Mouse (Mus musculus) CH12.LX (cell line): Measurements from ENCODE around the gene Map2k4. TPM values are rescaled to one million over a fixed set of nuclear protein-coding genes. Genes with fewer than 3 reads are reported as not detected.

ENCODE experiments used
- DNase-seq: peaks from one replicate; pipeline ENCODE4 v3.0.0-alpha.2; 2013; ENCODE audit errors: extremely low read depth
- H3K27ac ChIP-seq: 2 replicates; pipeline ENCODE4 v1.5.1; 2012; ENCODE audit warnings: low read depth, mild to moderate bottlenecking, control low read depth, moderate library complexity; ENCODE audit not compliant: insufficient read depth
- H3K27me3 ChIP-seq: replicated peaks from 2 replicates; pipeline ENCODE3; 2012; ENCODE audit warnings: inconsistent platforms
- H3K36me3 ChIP-seq, 2 experiments: replicated peaks in 1 of 2; 2 replicates each; pipeline versions ENCODE3 to v1.6.1; 2012; ENCODE audit warnings: inconsistent platforms in 1 of 2, low read length in 1 of 2, mild to moderate bottlenecking in 1 of 2, mixed read lengths in 1 of 2, moderate library complexity in 1 of 2; ENCODE audit not compliant: control insufficient read depth in 1 of 2, insufficient read depth in 1 of 2
- H3K4me1 ChIP-seq, 2 experiments: 2 replicates each; pipeline ENCODE4 v1.6.1; 2012; ENCODE audit warnings: inconsistent platforms in 1 of 2, moderate library complexity in 1 of 2; ENCODE audit not compliant: insufficient read depth in 2 of 2, control insufficient read depth in 1 of 2
- H3K4me2 ChIP-seq: 2 replicates; pipeline ENCODE4 v1.6.1; 2012; ENCODE audit warnings: low read depth, mild to moderate bottlenecking, control low read depth; ENCODE audit not compliant: poor library complexity, insufficient read depth, severe bottlenecking
- H3K4me3 ChIP-seq, 3 experiments: fragments of 150-350 bp in 1 of 3; sonication (generic) in 1 of 3; replicated peaks in 1 of 3; 2 replicates each; pipeline versions ENCODE3 to v1.5.1; 2011 to 2012; ENCODE audit warnings: low read depth in 2 of 3, low read length in 2 of 3, mild to moderate bottlenecking in 2 of 3, moderate library complexity in 2 of 3, control low read depth in 1 of 3, improper control_type of control experiment in 1 of 3, inconsistent platforms in 1 of 3, mixed read lengths in 1 of 3; ENCODE audit not compliant: poor library complexity in 1 of 3
- H3K79me2 ChIP-seq: replicated peaks from 2 replicates; pipeline ENCODE4 v1.6.1; 2012; ENCODE audit warnings: mild to moderate bottlenecking, moderate library complexity; ENCODE audit not compliant: control insufficient read depth, poor library complexity, insufficient read depth, severe bottlenecking; ENCODE audit errors: extremely low read depth
- H3K9ac ChIP-seq: 2 replicates; pipeline ENCODE4 v1.6.1; 2012; ENCODE audit warnings: low read depth, mild to moderate bottlenecking, control low read depth, moderate library complexity; ENCODE audit not compliant: insufficient read depth
- H3K9me3 ChIP-seq: replicated peaks from 2 replicates; pipeline ENCODE3; 2012; ENCODE audit warnings: low read length, inconsistent platforms, mixed read lengths
- EP300 ChIP-seq: IDR thresholded peaks from 2 replicates; pipeline ENCODE4 v1.6.1; 2011; ENCODE audit warnings: low read length, improper control_type of control experiment
- ETS1 ChIP-seq: conservative IDR thresholded peaks from 2 replicates; pipeline ENCODE4 v1.6.1; 2012; ENCODE audit warnings: low read depth, mild to moderate bottlenecking, inconsistent platforms, low read length, improper control_type of control experiment, moderate library complexity
- IRF4 ChIP-seq: IDR thresholded peaks from 2 replicates; pipeline ENCODE4 v1.6.1; 2014; ENCODE audit warnings: low read depth, mild to moderate bottlenecking, inconsistent platforms, low read length, improper control_type of control experiment
- MAX ChIP-seq: IDR thresholded peaks from 2 replicates; pipeline ENCODE4 v1.6.1; 2011; ENCODE audit warnings: low read length, improper control_type of control experiment
- MYC ChIP-seq: IDR thresholded peaks from 2 replicates; pipeline ENCODE4 v1.6.1; 2011; ENCODE audit warnings: low read depth, mild to moderate bottlenecking, improper control_type of control experiment, low read length
- NELFE ChIP-seq: IDR thresholded peaks from 2 replicates; pipeline ENCODE4 v1.6.1; 2011; ENCODE audit warnings: low read depth, low read length, improper control_type of control experiment
- POLR2A ChIP-seq: IDR thresholded peaks from 2 replicates; pipeline ENCODE4 v1.6.1; 2011; ENCODE audit warnings: low read depth, mild to moderate bottlenecking, improper control_type of control experiment, low read length
- POLR2AphosphoS2 ChIP-seq: IDR thresholded peaks from 2 replicates; pipeline ENCODE4 v1.6.1; 2011; ENCODE audit warnings: low read depth, low read length, improper control_type of control experiment
- TBP ChIP-seq: conservative IDR thresholded peaks from 2 replicates; pipeline ENCODE4 v1.6.1; 2011; ENCODE audit warnings: low read depth, low read length, improper control_type of control experiment
- TCF12 ChIP-seq: IDR thresholded peaks from 2 replicates; pipeline ENCODE4 v1.6.1; 2014; ENCODE audit warnings: low read depth, mild to moderate bottlenecking, inconsistent platforms, low read length, improper control_type of control experiment
- UBTF ChIP-seq: IDR thresholded peaks from 2 replicates; pipeline ENCODE4 v1.6.1; 2012; ENCODE audit warnings: low read depth, mild to moderate bottlenecking, inconsistent platforms, low read length, improper control_type of control experiment, moderate library complexity
- USF1 ChIP-seq: IDR thresholded peaks from 2 replicates; pipeline ENCODE4 v1.6.1; 2014; ENCODE audit warnings: low read depth, mild to moderate bottlenecking, inconsistent platforms, low read length, improper control_type of control experiment
- USF2 ChIP-seq: conservative IDR thresholded peaks from 2 replicates; pipeline ENCODE4 v1.6.1; 2011; ENCODE audit warnings: low read depth, low read length, improper control_type of control experiment
- ZC3H11A ChIP-seq: IDR thresholded peaks from 2 replicates; pipeline ENCODE4 v1.6.1; 2012; ENCODE audit warnings: low read depth, mild to moderate bottlenecking, inconsistent platforms, low read length, improper control_type of control experiment
- ZMIZ1 ChIP-seq: IDR thresholded peaks from 2 replicates; pipeline ENCODE4 v1.6.1; 2012; ENCODE audit warnings: low read depth, mild to moderate bottlenecking, inconsistent platforms, low read length, improper control_type of control experiment
- dilution Hi-C: fragments of 300-500 bp; cut with MboI; formaldehyde crosslinking; loops from 2 replicates; pipeline ENCODE4 v1.14.3; 2020; ENCODE audit warnings: low sequenced_read_pairs; ENCODE audit not compliant: extremely low pct_unique_long_range_greater_than_20kb, extremely low pct_ligation_motif_present
- in situ Hi-C: fragments of 300-500 bp; cut with MboI; formaldehyde crosslinking; loops from 3 replicates; pipeline ENCODE4 v1.14.3; 2019; ENCODE audit warnings: low sequenced_read_pairs, low pct_ligation_motif_present, low pct_unique_long_range_greater_than_20kb, mixed read lengths
- polyA plus RNA-seq: library from polyadenylated mRNA; unstranded; fragments of >175 nt; gene quantifications from 2 replicates; pipeline ENCODE4 v1.2.1, GENCODE M21; 2012; ENCODE audit warnings: low read depth; ENCODE audit not compliant: insufficient read length
- total RNA-seq, 2 experiments: library from RNA; depleted of rRNA; stranded (reverse); fragments of 300-350 nt in 1 of 2; fragments of >200 nt in 1 of 2; gene quantifications; 2 replicates each; pipeline ENCODE4 v1.2.3; 2012 to 2014

The Map2k4 gene
- total and polyA plus RNA-seq, 3 experiments = 27.2 to 50.0 (median 43.3) TPM

DNA sequence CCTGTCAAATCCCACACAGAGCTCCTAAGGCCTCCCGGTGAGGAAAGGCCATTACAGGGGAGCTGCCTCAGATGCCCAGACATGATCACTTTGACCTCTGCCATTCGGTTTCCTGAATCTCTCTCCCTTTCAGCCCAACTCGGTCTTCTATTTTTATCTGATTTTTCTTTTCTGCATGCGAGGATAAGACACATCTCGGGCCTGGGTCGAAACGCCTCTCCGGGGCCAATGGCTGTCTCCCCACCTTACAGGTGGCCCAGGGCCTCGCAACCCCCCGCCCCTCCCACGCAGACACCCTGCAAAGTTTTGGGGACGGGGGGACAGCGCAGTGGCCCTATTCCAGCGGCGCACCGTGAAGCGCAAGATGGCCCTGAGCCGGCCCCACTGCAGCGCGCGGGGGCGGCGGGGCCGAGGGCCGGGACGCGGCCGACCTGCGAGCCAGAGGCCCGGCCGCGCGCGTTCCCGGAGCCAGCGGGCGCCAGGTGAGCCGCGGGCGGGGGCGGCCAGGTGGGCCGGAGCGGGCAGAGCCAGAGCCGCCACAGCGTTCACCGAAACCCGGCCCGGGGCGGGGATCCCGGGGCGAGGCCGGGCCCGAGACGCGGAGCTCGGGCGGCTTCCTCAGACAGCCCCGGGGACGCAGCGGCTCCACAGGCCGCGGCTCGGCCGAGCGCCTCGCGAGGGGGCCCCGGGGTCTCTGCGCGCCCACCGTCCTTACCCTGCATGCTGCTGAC, 511 bp downstream of the Map2k4 start:
- Histone ChIP-seq H3K4me3 (peak overlapping the region; percentile 74 to 95 (median 85)), H3K9me3 (no peaks in the 10 kb centered on the region), H3K9ac (peak overlapping the region; percentile 91), H3K27me3 (no peaks in the 10 kb centered on the region), H3K79me2 (peaks cover 31% of the 10 kb centered on the region), H3K4me2 (peak overlapping the region; percentile 62), H3K36me3 (peaks cover 4 to 11% of the 10 kb centered on the region in 2 experiments), H3K4me1 (peaks cover 0 to 32% of the 10 kb centered on the region in 2 experiments; a peak in 2 of 4 replicates), H3K27ac (no peak overlapping the region)
- dilution Hi-C loops = no loop called here
- TF ChIP-seq IRF4 = 0 out of 2 replicates have a peak, but pooled peaks have one; percentile 1
- peak; percentile 100 for TF ChIP-seq UBTF
- TF ChIP-seq USF1 = no peak
- DNase-seq = no peak
- in situ Hi-C loops = no loop called here

DNA sequence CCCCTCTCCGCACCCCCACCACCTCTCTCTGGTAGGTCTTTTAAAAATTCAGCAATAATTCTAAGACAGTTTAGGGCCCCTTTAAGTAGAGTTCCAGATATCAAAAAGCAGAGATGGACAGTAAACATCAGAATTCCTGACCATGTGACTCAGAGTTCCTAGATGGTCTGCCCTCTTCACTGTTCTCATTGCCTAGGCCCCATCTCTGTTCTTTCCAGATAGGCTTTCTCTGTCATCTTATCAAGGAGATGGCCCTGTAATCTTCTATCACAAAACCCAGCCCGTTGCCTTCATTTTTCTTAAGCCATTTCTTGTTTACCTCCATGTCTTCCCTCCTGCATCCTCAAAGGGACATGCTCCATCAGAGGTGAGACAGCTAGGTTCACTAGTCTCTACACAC, 1.9 kb downstream of the Map2k4 start:
- no peak for TF ChIP-seq ETS1
- no peak for TF ChIP-seq MYC
- no peak for TF ChIP-seq TBP
- TF ChIP-seq UBTF = no peak
- no peak for TF ChIP-seq ZMIZ1
- no peak for TF ChIP-seq ZC3H11A
- TF ChIP-seq POLR2A = no peak
- no peak for TF ChIP-seq EP300
- TF ChIP-seq USF2 = no peak
- TF ChIP-seq POLR2AphosphoS2 = no peak
- no peak for TF ChIP-seq MAX
- TF ChIP-seq TCF12 = no peak
- no peak for TF ChIP-seq NELFE
- Histone ChIP-seq H3K27me3 (no peaks in the 10 kb centered on the region), H3K27ac (no peak overlapping the region), H3K36me3 (peaks cover 8 to 20% of the 10 kb centered on the region in 2 experiments), H3K79me2 (peaks cover 39% of the 10 kb centered on the region), H3K4me1 (peaks cover 0 to 36% of the 10 kb centered on the region in 2 experiments; a peak in 2 of 4 replicates), H3K9ac (no peak overlapping the region), H3K4me3 (no peak overlapping the region), H3K9me3 (no peaks in the 10 kb centered on the region), H3K4me2 (peak overlapping the region; percentile 41)
- DNase-seq = no peak
- dilution Hi-C loops = no loop called here
- in situ Hi-C loops = no loop called here
